Comparison of ENCODE assay signal across 21 mouse cellular contexts in genomic region chr11:102475027-102475426, GRCm38 (mm10). TPM values are rescaled to one million over a fixed set of nuclear protein-coding genes. Genes with fewer than 3 reads are reported as not detected.
"Had no signal": no experiment of that assay in that cellular context is flagged by ENCODE, and none has a peak within 500 bp of the region (broad histone marks: within the 10 kb centered on the region; RNA-seq: fewer than 3 reads in every experiment).

No protein-coding gene starts in this region.

- H3K4me3 ChIP-seq: intestine, embryonic 15.5 days; kidney, embryonic 15.5 days; limb, embryonic 12.5 days; limb, embryonic 15.5 days; midbrain, embryonic 10.5 days; midbrain, embryonic 13.5 days; myocyte; neural tube, embryonic 13.5 days had no signal

- H3K27me3 ChIP-seq: intestine, embryonic 15.5 days; kidney, embryonic 15.5 days; limb, embryonic 12.5 days; limb, embryonic 15.5 days; midbrain, embryonic 13.5 days; neural tube, embryonic 13.5 days had no signal

- H3K27ac ChIP-seq: intestine, embryonic 15.5 days; kidney, embryonic 15.5 days; limb, embryonic 12.5 days; limb, embryonic 15.5 days; macrophage; midbrain, embryonic 10.5 days; midbrain, embryonic 13.5 days; neural tube, embryonic 13.5 days had no signal

- ATAC-seq: intestine, embryonic 15.5 days; lung, postnatal 0 days; midbrain, embryonic 13.5 days; midbrain, embryonic 16.5 days had no signal

- H3K4me1 ChIP-seq: intestine, embryonic 15.5 days; kidney, embryonic 15.5 days; limb, embryonic 12.5 days; limb, embryonic 15.5 days; midbrain, embryonic 10.5 days; midbrain, embryonic 13.5 days; neural tube, embryonic 13.5 days had no signal

- H3K4me2 ChIP-seq: intestine, embryonic 15.5 days; kidney, embryonic 15.5 days; limb, embryonic 12.5 days; limb, embryonic 15.5 days; lung, embryonic 14.5 days; midbrain, embryonic 13.5 days; neural tube, embryonic 13.5 days had no signal

- DNase-seq: kidney, adult 11 months; kidney, adult 8-10 months; kidney, postnatal 14 days; kidney, postnatal 4 days; left cerebral cortex, postnatal 4 days; lung, embryonic 14.5 days; thymus, adult 2 months; thymus, postnatal 14 days had no signal

- H3K9ac ChIP-seq: intestine, embryonic 15.5 days; kidney, embryonic 15.5 days; limb, embryonic 12.5 days; limb, embryonic 15.5 days; lung, embryonic 14.5 days; midbrain, embryonic 13.5 days; neural tube, embryonic 13.5 days had no signal

- H3K9me3 ChIP-seq: intestine, embryonic 15.5 days; kidney, embryonic 15.5 days; limb, embryonic 12.5 days; limb, embryonic 15.5 days; midbrain, embryonic 10.5 days; midbrain, embryonic 13.5 days; neural tube, embryonic 13.5 days had no signal

RNA-seq across cellular contexts. Expression of gene Fam171a2, which starts 27.5 kb away (rescaled TPM):
- total RNA-seq: monocyte, adult 5-6 weeks; neutrophil, adult 5-6 weeks had no signal
- polyA plus RNA-seq: macrophage had no signal
